Mouse (Mus musculus): ENCODE measurements around the gene Acacb. TPM values are rescaled to one million over a fixed set of nuclear protein-coding genes. Genes with fewer than 3 reads are reported as not detected.

The Acacb gene
- total and polyA plus RNA-seq, 3 experiments, result 0.43 to 2.6 (median 0.76) TPM

- peak overlapping the region; percentile 86 for H3K4me3 ChIP-seq (ENCODE audit: low read depth, low read length)
- no peak for ATAC-seq (ENCODE audit: extremely low read depth, insufficient number of reproducible peaks, low FRiP score, poor library complexity, severe bottlenecking)
- H3K27me3 ChIP-seq (ENCODE audit: insufficient read depth, low read length), result no peaks in the 10 kb centered on the region
- H3K9me3 ChIP-seq (replicated peaks), result no peaks in the 10 kb centered on the region
- H3K36me3 ChIP-seq (replicated peaks), result peaks cover 53% of the 10 kb centered on the region
- peak; percentile 35 for DNase-seq (ENCODE audit: low spot score)
- peaks cover 79% of the 10 kb centered on the region for H3K4me1 ChIP-seq (ENCODE audit: insufficient read depth, low read depth, low read length)
- no peak for TF ChIP-seq POLR2AphosphoS5 (IDR thresholded peaks at IDR 0.05; ENCODE audit: insufficient replicate concordance, low read depth, low read length)
- TF ChIP-seq TAL1 (conservative IDR thresholded peaks at IDR 0.05; ENCODE audit: low read depth, low read length), result no peak
- TF ChIP-seq GATA2 (IDR thresholded peaks at IDR 0.05; ENCODE audit: borderline replicate concordance, low read depth, low read length), result no peak
- no peak for TF ChIP-seq GATA1 (IDR thresholded peaks at IDR 0.05; ENCODE audit: borderline replicate concordance, low read length)
- TF ChIP-seq CTCF (IDR thresholded peaks at IDR 0.05; ENCODE audit: low read depth, low read length), result no peak
Observed at GRCm38 (mm10) chr5:114131521-114131840, 14.9 kb upstream of the Acacb start.

DNA sequence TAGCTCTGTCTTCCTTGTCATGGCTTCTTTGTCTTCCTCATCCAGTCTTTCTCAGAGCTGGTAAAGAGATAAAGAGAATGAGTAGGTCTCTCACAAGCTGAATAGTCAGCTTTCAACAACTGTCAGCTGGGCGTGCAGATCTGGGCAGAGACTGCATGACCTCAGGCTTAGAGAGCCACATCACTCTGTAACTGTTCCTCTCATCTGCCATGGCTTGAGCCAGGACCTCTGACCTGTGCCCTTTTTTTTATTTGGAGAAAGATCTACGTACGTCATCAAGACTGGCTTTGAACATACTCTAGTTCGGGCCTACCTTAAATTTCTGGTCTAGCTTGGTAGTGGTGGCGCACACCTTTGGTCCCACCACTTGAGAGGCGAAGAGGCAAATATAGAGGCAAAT is 13.5 kb upstream of the Acacb start:
- Histone ChIP-seq H3K4me3 (ENCODE audit: low read depth, low read length) (peak overlapping the region; percentile 27; the same call in 1 of the 2 replicates), H3K4me1 (ENCODE audit: insufficient read depth, low read depth, low read length) (peaks cover 74% of the 10 kb centered on the region), H3K27me3 (ENCODE audit: insufficient read depth, low read length) (no peaks in the 10 kb centered on the region), H3K36me3 (replicated peaks) (peaks cover 63% of the 10 kb centered on the region), H3K9me3 (replicated peaks) (no peaks in the 10 kb centered on the region)
- DNase-seq (ENCODE audit: low spot score), result no peak
- TF ChIP-seq GATA2 (IDR thresholded peaks at IDR 0.05; ENCODE audit: borderline replicate concordance, low read depth, low read length) (no peak), GATA1 (IDR thresholded peaks at IDR 0.05; ENCODE audit: borderline replicate concordance, low read length) (no peak), CTCF (IDR thresholded peaks at IDR 0.05; ENCODE audit: low read depth, low read length) (no peak), POLR2AphosphoS5 (IDR thresholded peaks at IDR 0.05; ENCODE audit: insufficient replicate concordance, low read depth, low read length) (no peak), TAL1 (conservative IDR thresholded peaks at IDR 0.05; ENCODE audit: low read depth, low read length) (no peak)
- ATAC-seq (ENCODE audit: extremely low read depth, insufficient number of reproducible peaks, low FRiP score, poor library complexity, severe bottlenecking), result no peak

DNA sequence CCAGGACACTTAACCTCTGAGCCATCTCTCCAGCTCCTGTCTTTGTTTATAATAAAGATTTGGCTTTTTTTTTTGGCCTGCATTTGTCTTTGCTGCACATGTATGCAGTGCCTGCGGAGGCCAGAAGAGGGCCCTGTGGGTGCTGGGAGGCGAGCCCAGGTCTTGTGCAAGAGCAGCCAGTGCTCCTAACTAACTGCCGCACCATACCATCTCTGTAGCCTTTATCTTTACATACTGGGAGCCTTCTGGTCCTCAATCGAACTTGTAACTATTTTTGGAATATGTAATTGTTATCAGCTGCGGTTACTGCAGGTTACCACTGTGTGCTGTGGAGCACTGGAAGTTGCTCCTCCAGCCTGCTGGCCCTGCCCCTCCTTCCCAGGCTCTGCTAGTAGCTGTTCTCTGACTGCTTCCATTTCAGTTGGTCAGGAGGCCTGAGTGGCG is 12.2 kb upstream of the Acacb start:
- peaks cover 73% of the 10 kb centered on the region for H3K36me3 ChIP-seq (replicated peaks)
- no peaks in the 10 kb centered on the region for H3K27me3 ChIP-seq (ENCODE audit: insufficient read depth, low read length)
- ATAC-seq (ENCODE audit: extremely low read depth, insufficient number of reproducible peaks, low FRiP score, poor library complexity, severe bottlenecking) (peak; percentile 69), DNase-seq (ENCODE audit: low spot score) (peak; percentile 50)
- TF ChIP-seq CTCF (IDR thresholded peaks at IDR 0.05; ENCODE audit: low read depth, low read length) (0 out of 2 replicates have a peak, but pooled peaks have one; percentile 24), TAL1 (conservative IDR thresholded peaks at IDR 0.05; ENCODE audit: low read depth, low read length) (peak; percentile 37), POLR2AphosphoS5 (IDR thresholded peaks at IDR 0.05; ENCODE audit: insufficient replicate concordance, low read depth, low read length) (no peak)
- peak overlapping the region; percentile 37; the same call in 1 of the 2 replicates for H3K4me3 ChIP-seq (ENCODE audit: low read depth, low read length)
- H3K4me1 ChIP-seq (ENCODE audit: insufficient read depth, low read depth, low read length), result peaks cover 71% of the 10 kb centered on the region
- H3K9me3 ChIP-seq (replicated peaks), result no peaks in the 10 kb centered on the region

- Histone ChIP-seq H3K36me3 (replicated peaks) (peaks cover 83% of the 10 kb centered on the region), H3K9me3 (replicated peaks) (no peaks in the 10 kb centered on the region), H3K4me1 (ENCODE audit: insufficient read depth, low read depth, low read length) (peaks cover 59% of the 10 kb centered on the region), H3K27me3 (ENCODE audit: insufficient read depth, low read length) (no peaks in the 10 kb centered on the region), H3K4me3 (ENCODE audit: low read depth, low read length) (no peak overlapping the region)
- ATAC-seq (ENCODE audit: extremely low read depth, insufficient number of reproducible peaks, low FRiP score, poor library complexity, severe bottlenecking) (no peak), DNase-seq (ENCODE audit: low spot score) (no peak)
- TF ChIP-seq GATA1 (IDR thresholded peaks at IDR 0.05; ENCODE audit: borderline replicate concordance, low read length) (no peak), CTCF (IDR thresholded peaks at IDR 0.05; ENCODE audit: low read depth, low read length) (no peak), POLR2AphosphoS5 (IDR thresholded peaks at IDR 0.05; ENCODE audit: insufficient replicate concordance, low read depth, low read length) (no peak), TAL1 (conservative IDR thresholded peaks at IDR 0.05; ENCODE audit: low read depth, low read length) (no peak), GATA2 (IDR thresholded peaks at IDR 0.05; ENCODE audit: borderline replicate concordance, low read depth, low read length) (no peak)
Observed at GRCm38 (mm10) chr5:114135516-114135915, 10.8 kb upstream of the Acacb start.

DNA sequence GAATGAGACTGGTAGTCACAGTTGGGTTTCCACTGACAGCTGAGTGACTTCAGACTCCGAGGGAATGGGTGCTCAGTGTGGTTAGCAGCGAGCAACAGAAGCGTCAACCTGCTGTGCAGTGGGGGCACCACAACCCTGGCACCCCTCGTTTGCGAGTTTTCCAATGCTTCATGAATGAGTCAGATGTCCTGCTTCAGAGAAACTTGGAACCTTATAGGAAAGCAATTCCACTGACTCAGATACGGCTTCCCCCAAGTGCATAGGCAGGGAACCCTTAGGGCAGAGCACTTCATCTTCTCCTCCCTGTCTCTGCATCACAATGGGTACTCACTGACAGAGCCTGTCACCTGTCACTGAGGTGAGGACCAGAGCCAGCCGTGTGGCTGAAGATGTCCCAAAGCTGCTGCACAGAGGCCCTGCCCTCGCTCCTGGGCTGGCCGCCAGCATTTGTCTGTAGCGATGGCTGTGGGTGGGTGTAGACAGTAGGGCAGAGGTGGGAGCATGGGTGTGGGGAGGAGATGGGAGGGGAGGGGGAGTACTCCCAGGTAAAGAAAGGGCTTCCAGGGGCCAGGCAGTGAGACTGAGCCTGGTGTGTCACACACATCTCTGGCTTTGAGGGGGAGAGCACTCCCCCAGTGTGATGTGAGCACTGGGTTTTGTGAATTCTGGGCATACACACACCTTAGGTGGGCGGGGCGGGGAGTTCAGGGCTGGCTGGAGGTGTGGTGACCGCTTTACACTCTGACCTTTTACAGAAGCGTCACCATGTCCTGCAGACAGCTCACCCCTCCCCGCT is 8.7 kb upstream of the Acacb start:
- no peak for DNase-seq (ENCODE audit: low spot score)
- peaks cover 38% of the 10 kb centered on the region for H3K4me1 ChIP-seq (ENCODE audit: insufficient read depth, low read depth, low read length)
- H3K27me3 ChIP-seq (ENCODE audit: insufficient read depth, low read length), result no peaks in the 10 kb centered on the region
- no peak for ATAC-seq (ENCODE audit: extremely low read depth, insufficient number of reproducible peaks, low FRiP score, poor library complexity, severe bottlenecking)
- H3K36me3 ChIP-seq (replicated peaks), result peaks cover 79% of the 10 kb centered on the region
- no peaks in the 10 kb centered on the region for H3K9me3 ChIP-seq (replicated peaks)
- TF ChIP-seq POLR2AphosphoS5 (IDR thresholded peaks at IDR 0.05; ENCODE audit: insufficient replicate concordance, low read depth, low read length) (no peak), GATA1 (IDR thresholded peaks at IDR 0.05; ENCODE audit: borderline replicate concordance, low read length) (no peak), CTCF (IDR thresholded peaks at IDR 0.05; ENCODE audit: low read depth, low read length) (no peak), TAL1 (conservative IDR thresholded peaks at IDR 0.05; ENCODE audit: low read depth, low read length) (no peak), GATA2 (IDR thresholded peaks at IDR 0.05; ENCODE audit: borderline replicate concordance, low read depth, low read length) (no peak)
- H3K4me3 ChIP-seq (ENCODE audit: low read depth, low read length), result no peak overlapping the region

DNA sequence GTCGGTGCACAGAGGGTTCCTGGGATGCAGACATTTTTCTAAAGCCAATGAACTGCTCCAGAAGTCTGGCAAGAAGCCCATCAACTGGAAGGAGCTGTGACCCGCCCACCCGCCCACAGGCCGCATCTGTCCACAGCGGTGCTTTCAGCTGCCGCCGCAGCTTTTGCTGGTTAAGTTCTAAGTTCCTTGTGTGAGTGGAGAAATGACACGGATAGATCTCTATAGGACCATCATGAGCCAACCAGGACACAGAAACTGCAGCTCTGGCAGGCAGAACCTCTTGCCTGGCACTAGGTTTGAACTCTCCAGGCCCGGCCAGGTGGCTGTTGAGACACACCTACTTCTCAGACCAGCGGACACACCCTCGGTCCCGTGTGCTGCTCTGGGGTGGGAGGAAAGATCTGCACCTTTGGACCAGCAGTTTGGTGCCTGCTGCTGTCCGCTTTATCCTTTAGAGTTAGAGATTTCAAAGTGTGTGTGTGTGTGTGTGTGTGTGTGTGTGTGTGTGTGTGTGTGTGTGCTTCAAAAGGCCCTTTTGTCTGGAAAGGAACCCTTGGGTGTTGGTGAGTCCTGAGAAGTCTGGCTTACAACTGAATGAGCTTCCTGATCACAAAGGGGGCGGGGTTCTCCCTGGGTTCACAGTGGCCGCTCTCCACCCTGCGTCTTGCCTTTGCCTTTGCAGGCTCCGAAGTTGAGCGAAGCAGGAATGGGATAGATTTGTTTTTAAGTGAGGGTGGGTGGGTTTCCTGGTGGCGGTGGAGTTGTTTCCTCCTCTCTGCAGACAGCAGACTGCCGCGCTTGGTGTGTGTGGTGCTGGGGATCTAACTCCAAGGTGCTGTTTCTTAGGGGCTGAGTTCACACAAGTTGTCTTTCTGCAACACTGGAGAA is 7.8 kb upstream of the Acacb start:
- TF ChIP-seq TAL1 (conservative IDR thresholded peaks at IDR 0.05; ENCODE audit: low read depth, low read length) (no peak), CTCF (IDR thresholded peaks at IDR 0.05; ENCODE audit: low read depth, low read length) (no peak), GATA2 (IDR thresholded peaks at IDR 0.05; ENCODE audit: borderline replicate concordance, low read depth, low read length) (no peak), GATA1 (IDR thresholded peaks at IDR 0.05; ENCODE audit: borderline replicate concordance, low read length) (no peak), POLR2AphosphoS5 (IDR thresholded peaks at IDR 0.05; ENCODE audit: insufficient replicate concordance, low read depth, low read length) (no peak)

More for the DNA sequence above, 7.8 kb upstream of the Acacb start:
- Histone ChIP-seq H3K4me1 (ENCODE audit: insufficient read depth, low read depth, low read length) (peaks cover 30% of the 10 kb centered on the region), H3K9me3 (replicated peaks) (no peaks in the 10 kb centered on the region), H3K4me3 (ENCODE audit: low read depth, low read length) (no peak overlapping the region), H3K27me3 (ENCODE audit: insufficient read depth, low read length) (no peaks in the 10 kb centered on the region), H3K36me3 (replicated peaks) (peaks cover 72% of the 10 kb centered on the region)
- DNase-seq (ENCODE audit: low spot score) (no peak), ATAC-seq (ENCODE audit: extremely low read depth, insufficient number of reproducible peaks, low FRiP score, poor library complexity, severe bottlenecking) (no peak)

All from G1E (cell line).